Mouse (Mus musculus): Measurements from ENCODE around the gene Grm3. TPM values are rescaled to one million over a fixed set of nuclear protein-coding genes. Genes with fewer than 3 reads are reported as not detected.

Gene Grm3
- polyA plus RNA-seq, 1 experiment from 2014 or later = not detected

DNA sequence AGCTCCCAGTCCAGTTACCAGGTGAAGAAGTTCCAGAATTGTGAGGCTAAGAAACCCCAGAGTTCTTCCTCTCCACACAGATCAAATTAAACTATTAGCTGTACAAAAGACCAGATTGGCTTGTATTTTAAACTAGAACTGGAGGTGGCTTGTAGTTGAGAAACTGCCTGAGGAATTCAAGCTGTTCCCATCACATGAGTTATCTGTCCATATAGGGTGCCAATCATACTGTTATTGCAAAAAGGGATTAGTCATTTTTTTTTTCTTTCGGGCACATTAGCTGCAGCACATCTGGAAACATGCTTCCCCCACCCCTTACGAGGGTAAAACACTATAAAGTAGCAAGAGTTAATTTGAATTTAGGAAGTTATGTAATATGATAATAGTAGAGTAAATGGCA lies 145.9 kb downstream of the Grm3 start:
- H3K27ac ChIP-seq (ENCODE audit: low read depth) = no peak overlapping the region
- no peaks in the 10 kb centered on the region for H3K4me1 ChIP-seq (ENCODE audit: insufficient read depth)
- H3K27me3 ChIP-seq (ENCODE audit: insufficient read depth, low read length) = no peaks in the 10 kb centered on the region
- H3K4me2 ChIP-seq (ENCODE audit: low read depth, low read length) = no peak overlapping the region
- ATAC-seq (no peak), DNase-seq (no peak)
- TF ChIP-seq EP300 (IDR thresholded peaks at IDR 0.05; ENCODE audit: low read depth) (no peak), CTCF (IDR thresholded peaks at IDR 0.05; ENCODE audit: low read depth) (no peak)
- H3K4me3 ChIP-seq (ENCODE audit: low read depth, low read length) = no peak overlapping the region
- no peak overlapping the region for H3K9ac ChIP-seq (replicated peaks)
- H3K36me3 ChIP-seq (replicated peaks; ENCODE audit: insufficient read depth, low read length) = no peaks in the 10 kb centered on the region
- WGBS (ENCODE audit: insufficient replicate concordance) = 63% methylated on average over 2 of the region's 2 CpGs
- H3K9me3 ChIP-seq (ENCODE audit: low read length) = no peaks in the 10 kb centered on the region

DNA sequence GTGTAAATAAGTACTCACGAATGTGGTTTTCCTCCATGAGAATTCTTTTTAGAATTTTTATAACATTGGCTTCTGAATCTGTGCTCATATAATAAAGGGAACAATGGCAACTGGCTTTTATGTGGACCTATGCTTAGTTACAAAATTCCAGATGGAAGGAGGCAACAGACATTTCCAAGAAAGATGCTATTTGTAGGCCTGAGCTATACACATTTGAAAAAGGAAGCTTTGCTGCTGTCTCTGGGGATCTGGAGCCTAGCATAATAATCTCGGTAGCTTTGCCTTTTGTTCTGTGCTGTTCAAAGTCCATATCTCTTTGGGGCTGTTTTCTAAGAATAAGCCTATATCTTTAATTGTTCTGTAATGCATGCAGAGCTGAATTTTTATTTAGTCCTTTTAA lies 146.4 kb downstream of the Grm3 start:
- H3K27ac ChIP-seq (ENCODE audit: low read depth) = no peak overlapping the region
- H3K9me3 ChIP-seq (ENCODE audit: low read length) = no peaks in the 10 kb centered on the region
- no peaks in the 10 kb centered on the region for H3K27me3 ChIP-seq (ENCODE audit: insufficient read depth, low read length)
- ATAC-seq (no peak), DNase-seq (no peak)
- H3K36me3 ChIP-seq (replicated peaks; ENCODE audit: insufficient read depth, low read length) = no peaks in the 10 kb centered on the region
- 63% methylated on average over 2 of the region's 2 CpGs for WGBS (ENCODE audit: insufficient replicate concordance)
- H3K4me2 ChIP-seq (ENCODE audit: low read depth, low read length) = no peak overlapping the region
- no peak overlapping the region for H3K4me3 ChIP-seq (ENCODE audit: low read depth, low read length)
- H3K9ac ChIP-seq (replicated peaks) = no peak overlapping the region
- no peaks in the 10 kb centered on the region for H3K4me1 ChIP-seq (ENCODE audit: insufficient read depth)
- TF ChIP-seq EP300 (IDR thresholded peaks at IDR 0.05; ENCODE audit: low read depth) = no peak
- no peak for TF ChIP-seq CTCF (IDR thresholded peaks at IDR 0.05; ENCODE audit: low read depth)

DNA sequence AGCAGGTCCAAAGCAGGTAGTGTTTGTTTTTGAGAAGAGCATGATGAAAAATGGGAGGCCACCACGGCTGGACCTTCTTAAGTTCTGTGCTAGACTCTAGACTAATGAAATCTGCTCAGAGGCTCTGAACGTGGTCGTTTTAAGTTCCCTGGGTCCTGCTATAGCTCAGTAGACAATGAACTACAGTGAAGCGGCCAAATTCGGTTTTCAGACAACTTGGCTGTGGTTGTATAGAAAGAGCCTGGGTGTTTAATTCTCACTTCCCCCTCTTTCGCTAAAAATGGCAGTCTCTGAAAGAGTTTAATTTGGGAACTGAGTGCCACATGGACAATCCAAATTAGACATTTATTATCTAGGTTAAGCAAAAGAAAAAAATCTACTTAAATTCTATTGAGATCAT lies 154.0 kb downstream of the Grm3 start:
- Histone ChIP-seq H3K4me1 (ENCODE audit: insufficient read depth) (no peaks in the 10 kb centered on the region), H3K9me3 (ENCODE audit: low read length) (peaks cover 3% of the 10 kb centered on the region; the same call in 1 of the 2 replicates), H3K27me3 (ENCODE audit: insufficient read depth, low read length) (no peaks in the 10 kb centered on the region), H3K9ac (replicated peaks) (no peak overlapping the region), H3K27ac (ENCODE audit: low read depth) (no peak overlapping the region), H3K4me2 (ENCODE audit: low read depth, low read length) (no peak overlapping the region), H3K36me3 (replicated peaks; ENCODE audit: insufficient read depth, low read length) (no peaks in the 10 kb centered on the region), H3K4me3 (ENCODE audit: low read depth, low read length) (no peak overlapping the region)
- TF ChIP-seq EP300 (IDR thresholded peaks at IDR 0.05; ENCODE audit: low read depth) (no peak), CTCF (IDR thresholded peaks at IDR 0.05; ENCODE audit: low read depth) (no peak)
- WGBS (ENCODE audit: insufficient replicate concordance) = 79% methylated on average over 6 of the region's 6 CpGs
- no peak for DNase-seq
- no peak for ATAC-seq

DNA sequence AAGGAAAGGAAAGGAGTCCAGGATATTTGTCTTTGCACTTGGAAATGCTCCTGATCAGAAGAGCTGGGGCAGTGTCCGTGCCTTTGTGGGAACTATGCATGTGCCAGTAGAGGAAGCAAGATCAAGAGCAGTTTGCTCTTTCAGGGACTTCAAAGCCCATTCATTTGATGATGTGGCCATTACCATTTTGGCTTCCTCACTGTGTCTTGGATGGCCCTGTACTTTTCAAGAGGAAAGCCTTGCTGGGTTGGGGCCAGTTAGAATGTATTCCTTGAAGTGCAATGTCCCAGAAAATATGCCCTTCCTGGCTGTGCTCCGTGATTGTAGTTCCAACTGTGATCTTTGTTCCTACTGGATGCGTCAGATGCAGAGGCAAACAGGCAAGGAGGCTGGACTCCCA lies 167.3 kb downstream of the Grm3 start:
- no peak overlapping the region for H3K4me2 ChIP-seq (ENCODE audit: low read depth, low read length)
- DNase-seq = no peak
- 36% methylated on average over 3 of the region's 3 CpGs for WGBS (ENCODE audit: insufficient replicate concordance)
- H3K27me3 ChIP-seq (ENCODE audit: insufficient read depth, low read length) = no peaks in the 10 kb centered on the region
- no peaks in the 10 kb centered on the region for H3K4me1 ChIP-seq (ENCODE audit: insufficient read depth)
- no peak overlapping the region for H3K4me3 ChIP-seq (ENCODE audit: low read depth, low read length)
- no peak overlapping the region for H3K9ac ChIP-seq (replicated peaks)
- H3K9me3 ChIP-seq (ENCODE audit: low read length) = no peaks in the 10 kb centered on the region
- H3K36me3 ChIP-seq (replicated peaks; ENCODE audit: insufficient read depth, low read length) = no peaks in the 10 kb centered on the region
- no peak for TF ChIP-seq CTCF (IDR thresholded peaks at IDR 0.05; ENCODE audit: low read depth)
- no peak for TF ChIP-seq EP300 (IDR thresholded peaks at IDR 0.05; ENCODE audit: low read depth)
- no peak for ATAC-seq
- H3K27ac ChIP-seq (ENCODE audit: low read depth) = no peak overlapping the region

DNA sequence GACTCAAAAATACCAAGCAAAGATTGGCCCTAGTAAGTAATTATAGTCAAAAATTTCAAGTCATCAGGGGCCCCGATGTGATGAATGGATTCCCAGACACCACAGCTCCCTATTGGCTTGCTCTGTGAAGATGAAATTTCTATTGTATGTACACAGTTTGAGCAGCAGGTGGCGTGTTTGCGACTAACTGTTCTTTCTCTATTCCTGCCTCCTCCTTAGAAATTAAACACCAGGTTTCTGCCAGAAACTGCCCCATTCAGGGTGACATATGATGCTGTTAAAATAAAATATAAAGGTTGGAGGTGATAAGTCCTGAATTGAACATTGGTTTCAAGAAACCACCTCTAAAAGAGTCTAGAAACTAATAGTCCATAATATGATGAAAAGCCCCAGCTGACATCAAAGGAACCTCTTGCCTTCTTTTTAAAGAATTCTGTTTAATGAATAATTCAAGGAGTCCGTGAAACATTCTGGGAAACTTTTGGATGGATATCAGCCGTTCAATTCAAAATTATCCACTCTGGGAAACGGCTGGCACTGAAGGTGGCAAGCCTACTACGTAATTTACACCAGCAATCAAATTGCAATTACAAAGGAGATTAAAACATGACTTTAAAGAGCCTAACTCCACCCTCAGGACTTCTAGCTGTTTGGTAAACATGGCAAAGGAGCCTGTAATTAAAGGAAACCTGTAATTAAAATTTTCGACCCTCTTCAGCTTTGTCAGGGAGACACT lies 184.0 kb downstream of the Grm3 start:
- no peak overlapping the region for H3K27ac ChIP-seq (ENCODE audit: low read depth)
- WGBS (ENCODE audit: insufficient replicate concordance) = 35% methylated on average over 8 of the region's 8 CpGs
- H3K4me2 ChIP-seq (ENCODE audit: low read depth, low read length) = no peak overlapping the region
- DNase-seq (no peak), ATAC-seq (no peak)
- H3K4me3 ChIP-seq (ENCODE audit: low read depth, low read length) = no peak overlapping the region
- H3K27me3 ChIP-seq (ENCODE audit: insufficient read depth, low read length) = no peaks in the 10 kb centered on the region
- TF ChIP-seq CTCF (IDR thresholded peaks at IDR 0.05; ENCODE audit: low read depth) (no peak), EP300 (IDR thresholded peaks at IDR 0.05; ENCODE audit: low read depth) (no peak)
- no peak overlapping the region for H3K9ac ChIP-seq (replicated peaks)
- no peaks in the 10 kb centered on the region for H3K4me1 ChIP-seq (ENCODE audit: insufficient read depth)
- no peaks in the 10 kb centered on the region for H3K36me3 ChIP-seq (replicated peaks; ENCODE audit: insufficient read depth, low read length)
- H3K9me3 ChIP-seq (ENCODE audit: low read length) = no peaks in the 10 kb centered on the region

DNA sequence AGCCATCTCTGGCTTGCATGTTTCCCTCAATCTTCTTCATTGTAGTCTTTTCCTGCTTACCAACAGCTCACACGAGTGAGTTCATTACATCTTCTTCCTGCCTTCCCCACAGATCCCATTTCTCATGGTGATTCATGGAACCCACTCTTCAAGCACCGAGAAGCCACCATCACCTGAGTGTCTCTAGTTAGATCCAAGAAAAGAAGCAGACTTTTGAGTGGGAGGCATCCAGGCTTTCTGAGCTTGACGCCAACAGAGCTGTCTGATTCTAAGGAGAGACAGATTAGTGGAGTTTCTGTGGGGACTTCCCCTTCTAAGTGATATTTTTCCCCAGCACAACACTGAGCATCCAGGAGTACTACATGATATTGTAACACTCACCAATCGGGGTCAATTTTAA lies 199.5 kb downstream of the Grm3 start:
- H3K27me3 ChIP-seq (ENCODE audit: insufficient read depth, low read length) = no peaks in the 10 kb centered on the region
- no peak for DNase-seq
- no peaks in the 10 kb centered on the region for H3K4me1 ChIP-seq (ENCODE audit: insufficient read depth)
- TF ChIP-seq CTCF (IDR thresholded peaks at IDR 0.05; ENCODE audit: low read depth) (no peak), EP300 (IDR thresholded peaks at IDR 0.05; ENCODE audit: low read depth) (no peak)
- no peak overlapping the region for H3K9ac ChIP-seq (replicated peaks)
- H3K4me2 ChIP-seq (ENCODE audit: low read depth, low read length) = no peak overlapping the region
- ATAC-seq = no peak
- no peaks in the 10 kb centered on the region for H3K36me3 ChIP-seq (replicated peaks; ENCODE audit: insufficient read depth, low read length)
- H3K9me3 ChIP-seq (ENCODE audit: low read length) = no peaks in the 10 kb centered on the region
- whole genome bisulfite sequencing (ENCODE audit: insufficient replicate concordance) = 65% methylated on average over 4 of the region's 4 CpGs
- H3K27ac ChIP-seq (ENCODE audit: low read depth) = no peak overlapping the region
- H3K4me3 ChIP-seq (ENCODE audit: low read depth, low read length) = no peak overlapping the region

Data from liver, postnatal 0 days (tissue).